Mouse (Mus musculus) lung, postnatal 0 days (tissue): ENCODE measurements around the gene Col23a1.

Experiments
- CTCF ChIP-seq: IDR thresholded peaks from 2 replicates; pipeline ENCODE4 v1.5.1; 2016; ENCODE audit warnings: antibody characterized with exemption, mild to moderate bottlenecking
- EP300 ChIP-seq: IDR thresholded peaks from 2 replicates; pipeline ENCODE4 v1.6.1; 2016; ENCODE audit warnings: antibody characterized with exemption, mild to moderate bottlenecking, control low read depth

DNA sequence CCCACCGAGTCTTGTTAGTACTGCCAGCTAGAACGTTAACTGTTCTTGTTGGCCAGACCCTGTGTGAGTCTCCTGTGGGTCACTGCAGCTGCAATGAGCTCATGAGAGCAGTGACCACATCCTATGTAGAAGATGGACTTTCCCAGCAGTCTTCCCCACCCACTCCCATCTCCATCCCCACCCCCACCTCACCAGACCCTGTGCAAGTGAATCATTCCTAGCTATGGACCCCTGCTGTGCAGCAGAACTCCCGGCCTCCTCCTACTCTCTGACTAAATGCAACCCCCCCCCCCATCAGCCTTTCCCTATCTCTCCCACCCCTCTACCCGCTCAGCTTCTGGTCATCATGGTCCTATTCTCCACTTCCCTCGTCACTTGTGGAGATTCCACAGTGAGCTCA lies 167.9 kb downstream of the Col23a1 start:
- no peak for TF ChIP-seq CTCF
- TF ChIP-seq EP300 = no peak
